Mouse (Mus musculus): ENCODE data around the gene Krtap29-1.

The Krtap29-1 gene

DNA sequence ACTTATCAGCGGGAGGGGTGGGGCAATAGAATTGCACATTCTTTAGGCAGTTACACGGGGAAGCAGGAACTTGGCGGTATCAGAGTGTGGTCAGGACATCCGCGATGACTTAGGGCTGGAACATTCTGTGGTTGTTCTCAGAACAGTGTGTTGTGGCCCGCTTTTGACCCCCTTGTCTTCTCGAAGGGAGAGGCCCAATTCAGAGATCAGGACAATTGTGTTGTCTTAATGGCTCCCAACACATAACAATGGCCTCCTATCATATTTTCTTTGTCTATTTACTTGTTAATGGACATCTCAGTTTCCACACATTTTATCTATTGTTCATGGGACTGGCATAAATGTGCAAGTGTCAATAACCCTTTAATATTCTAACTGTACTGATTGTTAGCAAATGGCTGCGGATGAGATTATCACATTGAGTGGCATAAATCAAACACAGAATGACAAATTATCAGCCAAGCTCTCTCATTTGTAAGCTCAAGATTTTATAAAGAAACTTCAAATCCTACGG, 41.0 kb downstream of the Krtap29-1 start:
- DNase-seq (ENCODE audit: low spot score in 2 of 2): no peak

DNA sequence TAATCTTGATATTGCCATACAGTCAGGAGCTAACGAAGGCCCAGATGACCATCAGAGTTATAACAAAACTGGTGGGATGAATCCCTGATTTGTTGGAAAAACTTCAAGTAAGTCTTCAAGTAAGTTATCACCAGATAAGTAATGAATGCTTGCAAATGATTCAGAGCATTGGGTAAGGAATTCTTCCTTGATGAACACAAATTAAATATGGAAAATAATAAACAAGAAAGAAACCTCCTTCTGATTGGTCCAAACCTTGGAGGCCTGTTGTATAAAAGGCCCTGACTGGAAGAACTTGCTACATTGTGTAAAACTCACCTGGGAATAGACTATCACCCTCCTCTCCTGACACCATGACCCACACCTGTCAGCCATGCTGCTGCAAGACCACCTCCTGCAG, 42.9 kb downstream of the Krtap29-1 start, which contains the start of gene Krtap31-2:
Gene Krtap31-2 (plus strand): TSS at position 301 of the 400 bp plus-strand sequence.
- DNase-seq (ENCODE audit: low spot score in 2 of 2): no peak

All from frontal cortex, postnatal 14 days (tissue).